Mouse (Mus musculus) thymus, adult 2 months (tissue): Measurements from ENCODE around the gene Rabac1.

ENCODE experiments used
- CTCF ChIP-seq: fragments of 200-500 bp; IDR thresholded peaks from 2 replicates; pipeline ENCODE4 v1.5.1; 2012; ENCODE audit warnings: mild to moderate bottlenecking, control low read depth, low read length, moderate library complexity, borderline replicate concordance; ENCODE audit not compliant: control insufficient read depth, poor library complexity, insufficient read depth; ENCODE audit errors: extremely low read depth
- POLR2A ChIP-seq: fragments of 200-500 bp; IDR thresholded peaks from 2 replicates; pipeline ENCODE4 v1.6.1; 2012; ENCODE audit warnings: mild to moderate bottlenecking, low read length, control low read depth, moderate library complexity; ENCODE audit not compliant: control insufficient read depth, poor library complexity, insufficient read depth; ENCODE audit errors: extremely low read depth

DNA sequence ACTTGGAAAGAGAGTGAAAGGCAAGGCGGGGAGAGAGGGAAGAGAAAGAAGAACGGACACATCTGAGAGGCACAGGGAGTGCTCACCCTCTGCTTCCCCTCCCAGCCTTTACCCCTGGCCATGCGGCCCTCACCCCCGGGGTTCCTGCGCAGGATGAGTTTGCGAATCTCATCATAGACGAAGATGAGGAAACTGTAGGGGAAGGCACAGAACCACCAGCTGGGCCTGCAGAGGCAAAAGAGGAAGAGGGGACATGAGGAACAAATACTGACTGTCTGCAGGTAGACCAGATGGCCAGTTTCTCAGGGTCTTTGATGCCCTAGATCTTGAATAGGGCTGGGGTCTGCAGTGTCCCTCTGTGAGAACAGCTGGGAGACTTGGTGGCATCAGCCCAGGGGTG, 6.2 kb upstream of the Rabac1 start:
- TF ChIP-seq CTCF (no peak), POLR2A (no peak)
